Mouse (Mus musculus) spleen, adult 2 months (tissue): ENCODE measurements around the gene Ntng2.

ENCODE experiments used
- CTCF ChIP-seq: fragments of 200-500 bp; IDR thresholded peaks from 2 replicates; pipeline ENCODE4 v1.5.1; 2011; ENCODE audit warnings: mild to moderate bottlenecking, inconsistent platforms; ENCODE audit not compliant: insufficient read depth, insufficient read length, insufficient replicate concordance; ENCODE audit errors: extremely low read depth
- POLR2A ChIP-seq: fragments of 200-500 bp; IDR thresholded peaks from 2 replicates; pipeline ENCODE4 v1.6.1; 2011; ENCODE audit warnings: low read depth, low read length, inconsistent platforms

- TF ChIP-seq CTCF (no peak), POLR2A (no peak)
These were observed 30.5 kb downstream of the Ntng2 start for GRCm38 (mm10) chr2:29222302-29222701.
